Mouse (Mus musculus) bone marrow, adult 2 months (tissue): ENCODE measurements around the gene Anks1b.

Experiments used
- CTCF ChIP-seq: fragments of 200-500 bp; IDR thresholded peaks from 2 replicates; pipeline ENCODE4 v1.5.1; 2011; ENCODE audit warnings: low read length, control low read depth; ENCODE audit not compliant: control insufficient read depth, insufficient read depth
- POLR2A ChIP-seq: fragments of 200-500 bp; IDR thresholded peaks from 2 replicates; pipeline ENCODE4 v1.6.1; 2011; ENCODE audit warnings: low read depth, mild to moderate bottlenecking, control low read depth, low read length, borderline replicate concordance; ENCODE audit not compliant: control insufficient read depth

DNA sequence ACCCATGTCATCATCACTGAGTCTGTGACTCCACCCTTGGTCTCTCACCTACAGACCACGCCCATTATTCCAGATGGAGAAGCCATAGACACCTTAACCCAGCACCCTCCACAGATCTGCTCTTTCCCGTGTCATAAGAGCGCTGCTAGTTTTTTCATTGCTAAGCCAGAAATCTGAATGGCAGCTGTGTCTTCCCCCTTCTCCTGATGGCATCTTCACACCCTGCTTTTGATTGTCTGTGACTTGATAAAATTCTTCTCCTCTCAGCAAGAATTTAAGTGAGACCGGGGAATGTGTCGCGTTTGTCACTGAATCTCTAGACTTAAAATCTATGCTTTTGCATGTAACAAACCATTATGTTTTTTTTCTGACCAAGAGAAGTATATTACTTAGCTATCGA is 736.1 kb downstream of the Anks1b start:
- TF ChIP-seq POLR2A (no peak), CTCF (no peak)
